8 mouse cellular contexts compared by ENCODE assay signal in genomic region chr5:33627968-33628367, GRCm38 (mm10). TPM values are rescaled to one million over a fixed set of nuclear protein-coding genes. Genes with fewer than 3 reads are reported as not detected.
A peak's percentile ranks its signal among the peaks of the same experiment; 100 is the strongest.
DNase-seq lines count a peak whose midpoint lies in the region; ATAC-seq and TF ChIP-seq lines count a peak whose summit lies in the region.

No protein-coding gene starts in this region.

- H3K27me3 ChIP-seq in liver, adult 2 months (ENCODE audit: control insufficient read depth, insufficient read depth, low read length), result no peaks in the 10 kb centered on the region
- no peaks in the 10 kb centered on the region for H3K27me3 ChIP-seq in intestine, embryonic 15.5 days (replicated peaks)
- no peaks in the 10 kb centered on the region for H3K27me3 ChIP-seq in lung, postnatal 0 days (replicated peaks; ENCODE audit: insufficient read depth, low read length)

- WGBS in liver, adult 2 months, result 3% methylated on average over 4 of the region's 4 CpGs
- 29% methylated on average over 4 of the region's 4 CpGs for WGBS in intestine, embryonic 15.5 days
- WGBS in lung, postnatal 0 days, result 23% methylated on average over 4 of the region's 4 CpGs

- no peak for ATAC-seq in intestine, embryonic 15.5 days
- ATAC-seq in lung, postnatal 0 days, result no peak

- peak overlapping the region; percentile 81 for H3K4me3 ChIP-seq in liver, adult 2 months (ENCODE audit: insufficient read depth, low read depth, low read length)
- peak overlapping the region; percentile 64 for H3K4me3 ChIP-seq in embryonic fibroblast, embryonic 13.5 days (ENCODE audit: insufficient read depth, low read length)
- peak overlapping the region; percentile 85; the same call in 1 of the 2 replicates for H3K4me3 ChIP-seq in intestine, embryonic 15.5 days (replicated peaks)
- no peak overlapping the region for H3K4me3 ChIP-seq in lung, postnatal 0 days (ENCODE audit: low read depth, low read length)

- peaks cover 15% of the 10 kb centered on the region for H3K4me1 ChIP-seq in liver, adult 2 months (ENCODE audit: control insufficient read depth, insufficient read depth, low read length)
- H3K4me1 ChIP-seq in embryonic fibroblast, embryonic 13.5 days (ENCODE audit: control insufficient read depth, insufficient read depth, low read length), result peaks cover 10% of the 10 kb centered on the region; the same call in 1 of the 2 replicates
- H3K4me1 ChIP-seq in intestine, embryonic 15.5 days (replicated peaks), result peaks cover 12% of the 10 kb centered on the region
- H3K4me1 ChIP-seq in lung, postnatal 0 days (ENCODE audit: insufficient read depth, low read depth, low read length), result peaks cover 8% of the 10 kb centered on the region; the same call in 1 of the 2 replicates

- peak; percentile 69 for DNase-seq in liver, adult 2 months (ENCODE audit: extremely low read depth, low read depth, low spot score)
- no peak for DNase-seq in liver
- DNase-seq in lung, postnatal 0 days (ENCODE audit: low spot score), result peak; percentile 24
- DNase-seq in cerebellum, postnatal 10 days, result no peak
- no peak for DNase-seq in cerebellum, adult 8-10 months
- DNase-seq in cerebellum, adult 9-11 months, result no peak

- no peak for TF ChIP-seq POLR2A in liver, adult 2 months (IDR thresholded peaks at IDR 0.05; ENCODE audit: extremely low read depth, insufficient read depth, low read length)
- peak; percentile 41 for TF ChIP-seq POLR2A in embryonic fibroblast, embryonic 13.5 days (IDR thresholded peaks at IDR 0.05; ENCODE audit: low read depth, low read length)

- TF ChIP-seq EP300 in lung, postnatal 0 days (IDR thresholded peaks at IDR 0.05), result no peak

- H3K9me3 ChIP-seq in intestine, embryonic 15.5 days, result no peaks in the 10 kb centered on the region
- H3K9me3 ChIP-seq in lung, postnatal 0 days (ENCODE audit: low read length), result no peaks in the 10 kb centered on the region

- peaks cover 24% of the 10 kb centered on the region for H3K79me2 ChIP-seq in liver, adult 2 months (ENCODE audit: control insufficient read depth, insufficient read depth, low read length)

- no peak for TF ChIP-seq CTCF in liver, adult 2 months (IDR thresholded peaks at IDR 0.05; ENCODE audit: low read depth, low read length)
- no peak for TF ChIP-seq CTCF in embryonic fibroblast, embryonic 13.5 days (IDR thresholded peaks at IDR 0.05; ENCODE audit: borderline replicate concordance, insufficient read depth, low read length)
- TF ChIP-seq CTCF in lung, postnatal 0 days (IDR thresholded peaks at IDR 0.05), result no peak

- H3K27ac ChIP-seq in liver, adult 2 months (replicated peaks; ENCODE audit: insufficient read depth, low read depth, low read length), result 0 out of 2 replicates have a peak overlapping the region, but pooled peaks have one; percentile 31
- no peak overlapping the region; the same call in 1 of the 2 replicates for H3K27ac ChIP-seq in embryonic fibroblast, embryonic 13.5 days (ENCODE audit: insufficient read depth, low read length)
- H3K27ac ChIP-seq in intestine, embryonic 15.5 days, result no peak overlapping the region
- no peak overlapping the region for H3K27ac ChIP-seq in lung, postnatal 0 days (ENCODE audit: low read length)

- H3K9ac ChIP-seq in liver, adult 2 months (ENCODE audit: low read depth, low read length), result no peak overlapping the region
- H3K9ac ChIP-seq in intestine, embryonic 15.5 days, result no peak overlapping the region
- no peak overlapping the region for H3K9ac ChIP-seq in lung, postnatal 0 days (replicated peaks; ENCODE audit: low read depth)

- peaks cover 7% of the 10 kb centered on the region; the same call in 1 of the 2 replicates for H3K36me3 ChIP-seq in liver, adult 2 months (ENCODE audit: control insufficient read depth, insufficient read depth, low read length)
- H3K36me3 ChIP-seq in intestine, embryonic 15.5 days, result no peaks in the 10 kb centered on the region
- H3K36me3 ChIP-seq in lung, postnatal 0 days (ENCODE audit: insufficient read depth, low read length), result no peaks in the 10 kb centered on the region

- H3K4me2 ChIP-seq in intestine, embryonic 15.5 days (replicated peaks), result peak overlapping the region; percentile 80
- H3K4me2 ChIP-seq in lung, postnatal 0 days (replicated peaks; ENCODE audit: low read depth, low read length), result peak overlapping the region; percentile 91

RNA-seq across cellular contexts. Expression of gene Fam53a, which starts 1.5 kb away (rescaled TPM):
- total RNA-seq in liver, adult 2 months (2014; rRNA removed), result 9.4 and 13.0 TPM in 2 replicates
- 19.4 and 21.6 TPM in 2 replicates for polyA plus RNA-seq in liver, adult 2 months (2012; rRNA removed)
- polyA plus RNA-seq in embryonic fibroblast, embryonic 13.5 days (2011; ENCODE audit: insufficient read length, low read depth, missing spikeins), result 24.3 and 26.9 TPM in 2 replicates
- polyA plus RNA-seq in intestine, embryonic 15.5 days (2015; fragmentation: Nextera tagmentation; extraction: Ambion mirVana), result 51.7 and 52.7 TPM in 2 replicates
- polyA plus RNA-seq in lung, postnatal 0 days (2015; fragmentation: Nextera tagmentation; extraction: Ambion mirVana), result 43.9 and 46.1 TPM in 2 replicates

RNA-seq across cellular contexts. Expression of gene Gm9903, which starts 1.8 kb away (rescaled TPM):
- total RNA-seq in liver, adult 2 months (2014; rRNA removed), result 0.09 and 0.34 TPM in 2 replicates
- polyA plus RNA-seq in liver, adult 2 months (2012; rRNA removed), result 0.06 TPM in 1 of 2 replicates, not detected in the other
- polyA plus RNA-seq in embryonic fibroblast, embryonic 13.5 days (2011; ENCODE audit: insufficient read length, low read depth, missing spikeins), result 1.3 and 1.4 TPM in 2 replicates
- polyA plus RNA-seq in intestine, embryonic 15.5 days (2015; fragmentation: Nextera tagmentation; extraction: Ambion mirVana), result 0.26 and 0.30 TPM in 2 replicates
- 0.37 and 0.41 TPM in 2 replicates for polyA plus RNA-seq in lung, postnatal 0 days (2015; fragmentation: Nextera tagmentation; extraction: Ambion mirVana)

RNA-seq across cellular contexts. Expression of gene Slbp, which starts 24.4 kb away (rescaled TPM):
- total RNA-seq in liver, adult 2 months (2014; rRNA removed), result 20.7 TPM in 2 replicates
- polyA plus RNA-seq in liver, adult 2 months (2012; rRNA removed), result 5.6 and 6.3 TPM in 2 replicates
- 60.2 and 67.7 TPM in 2 replicates for polyA plus RNA-seq in embryonic fibroblast, embryonic 13.5 days (2011; ENCODE audit: insufficient read length, low read depth, missing spikeins)
- polyA plus RNA-seq in intestine, embryonic 15.5 days (2015; fragmentation: Nextera tagmentation; extraction: Ambion mirVana), result 196 and 228 TPM in 2 replicates
- 81.2 and 85.6 TPM in 2 replicates for polyA plus RNA-seq in lung, postnatal 0 days (2015; fragmentation: Nextera tagmentation; extraction: Ambion mirVana)

RNA-seq across cellular contexts. Expression of gene Tacc3, which starts 30.0 kb away (rescaled TPM):
- 0.92 and 2.3 TPM in 2 replicates for total RNA-seq in liver, adult 2 months (2014; rRNA removed)
- polyA plus RNA-seq in liver, adult 2 months (2012; rRNA removed), result 0.82 and 1.3 TPM in 2 replicates
- polyA plus RNA-seq in embryonic fibroblast, embryonic 13.5 days (2011; ENCODE audit: insufficient read length, low read depth, missing spikeins), result 62.0 and 75.1 TPM in 2 replicates
- polyA plus RNA-seq in intestine, embryonic 15.5 days (2015; fragmentation: Nextera tagmentation; extraction: Ambion mirVana), result 148 and 172 TPM in 2 replicates
- 12.5 and 14.5 TPM in 2 replicates for polyA plus RNA-seq in lung, postnatal 0 days (2015; fragmentation: Nextera tagmentation; extraction: Ambion mirVana)

RNA-seq across cellular contexts. Expression of gene Tmem129, which starts 30.2 kb away (rescaled TPM):
- total RNA-seq in liver, adult 2 months (2014; rRNA removed), result 12.0 and 13.8 TPM in 2 replicates
- polyA plus RNA-seq in liver, adult 2 months (2012; rRNA removed), result 39.8 and 41.0 TPM in 2 replicates
- polyA plus RNA-seq in embryonic fibroblast, embryonic 13.5 days (2011; ENCODE audit: insufficient read length, low read depth, missing spikeins), result 22.8 and 28.1 TPM in 2 replicates
- 31.8 and 33.1 TPM in 2 replicates for polyA plus RNA-seq in intestine, embryonic 15.5 days (2015; fragmentation: Nextera tagmentation; extraction: Ambion mirVana)
- 22.5 and 25.1 TPM in 2 replicates for polyA plus RNA-seq in lung, postnatal 0 days (2015; fragmentation: Nextera tagmentation; extraction: Ambion mirVana)

Comparison
In these comparisons a context has a peak if more than half of its experiments do, and no peak if none do; other contexts are left out.
1. DNase-seq: peak in liver, adult 2 months (single experiment) and lung, postnatal 0 days (single experiment); none in liver (single experiment), cerebellum, postnatal 10 days (0 of 2), cerebellum, adult 8-10 months (single experiment) and cerebellum, adult 9-11 months (single experiment).